Mouse (Mus musculus) midbrain, embryonic 15.5 days (tissue): Measurements from ENCODE around the gene Rangap1. TPM values are rescaled to one million over a fixed set of nuclear protein-coding genes. Genes with fewer than 3 reads are reported as not detected.
A peak's percentile ranks its signal among the peaks of the same experiment; 100 is the strongest.

Experiments used
- ATAC-seq: fragments of 200-750 bp; cut with Nextera tagmentation; replicated peaks from 2 replicates; pipeline ENCODE4 v1.8.0; 2017; ENCODE audit warnings: moderate TSS enrichment
- H3K27ac ChIP-seq: fragments of 300-500 bp; sonication (generic); 2 replicates; pipeline ENCODE4 v1.5.1; 2015; ENCODE audit warnings: mild to moderate bottlenecking, inconsistent platforms
- H3K27me3 ChIP-seq: fragments of 300-500 bp; sonication (generic); replicated peaks from 2 replicates; pipeline ENCODE4 v1.6.1; 2015; ENCODE audit warnings: inconsistent platforms
- H3K36me3 ChIP-seq: fragments of 300-500 bp; sonication (generic); replicated peaks from 2 replicates; pipeline ENCODE4 v1.6.1; 2015; ENCODE audit warnings: inconsistent platforms
- H3K4me1 ChIP-seq: fragments of 300-500 bp; sonication (generic); 2 replicates; pipeline ENCODE4 v1.6.1; 2015; ENCODE audit warnings: inconsistent platforms
- H3K4me2 ChIP-seq: fragments of 300-500 bp; sonication (generic); 2 replicates; pipeline ENCODE4 v1.6.1; 2015; ENCODE audit warnings: inconsistent platforms, mild to moderate bottlenecking, moderate library complexity
- H3K4me3 ChIP-seq: fragments of 300-500 bp; sonication (generic); 2 replicates; pipeline ENCODE4 v1.5.1; 2015; ENCODE audit warnings: mild to moderate bottlenecking, inconsistent platforms
- H3K9ac ChIP-seq: fragments of 300-500 bp; sonication (generic); 2 replicates; pipeline ENCODE4 v1.6.1; 2015; ENCODE audit warnings: mild to moderate bottlenecking, inconsistent platforms
- H3K9me3 ChIP-seq: fragments of 300-500 bp; sonication (generic); 2 replicates; pipeline ENCODE4 v1.6.1; 2016; ENCODE audit warnings: inconsistent platforms
- WGBS: fragments of 180-500 bp; shearing (Covaris S2); methylation state at CpG from one replicate; pipeline ENCODE4 v1.1.7; 2015; ENCODE audit warnings: mixed read lengths; 5-methylcytosine and 5-hydroxymethylcytosine counted together
- polyA plus RNA-seq: library from polyadenylated mRNA; unstranded; fragments of >200 nt; fragmentation: Nextera tagmentation; extraction: Ambion mirVana; gene quantifications from 2 replicates; pipeline ENCODE4 v1.2.1, GENCODE M21; 2015

Gene Rangap1
- polyA plus RNA-seq, 1 experiment from 2014 or later, result 164 TPM

- peaks cover 22% of the 10 kb centered on the region for H3K36me3 ChIP-seq
- no peaks in the 10 kb centered on the region for H3K9me3 ChIP-seq
- H3K4me1 ChIP-seq, result peaks cover under 1% of the 10 kb centered on the region
- H3K9ac ChIP-seq, result no peak overlapping the region
- H3K4me3 ChIP-seq, result no peak overlapping the region
- 92% methylated on average over 4 of the region's 4 CpGs for WGBS
- ATAC-seq, result no peak
- no peaks in the 10 kb centered on the region for H3K27me3 ChIP-seq
- no peak overlapping the region for H3K27ac ChIP-seq
- H3K4me2 ChIP-seq, result no peak overlapping the region
Observed at GRCm38 (mm10) chr15:81670231-81670640, 75.1 kb downstream of the Rangap1 start.

GRCm38 (mm10) chr15:81666957-81667356 is 78.4 kb downstream of the Rangap1 start:
- Histone ChIP-seq H3K9me3 (no peaks in the 10 kb centered on the region), H3K27ac (no peak overlapping the region), H3K4me1 (peaks cover 9% of the 10 kb centered on the region), H3K9ac (no peak overlapping the region), H3K4me3 (no peak overlapping the region), H3K4me2 (no peak overlapping the region), H3K36me3 (peaks cover 15% of the 10 kb centered on the region), H3K27me3 (no peaks in the 10 kb centered on the region)
- 92% methylated on average over 10 of the region's 10 CpGs for WGBS
- no peak for ATAC-seq

GRCm38 (mm10) chr15:81663697-81664561 is 81.4 kb downstream of the Rangap1 start, which contains the start of gene L3mbtl2:
Gene L3mbtl2, plus strand, starts transcription at chr15:81663889.
- Histone ChIP-seq H3K27ac (peak within 1 kb of the TSS; percentile 65), H3K27me3 (no peaks in the 10 kb centered on the region), H3K4me1 (peaks cover 9% of the 10 kb centered on the region), H3K9ac (peak within 1 kb of the TSS; percentile 67), H3K9me3 (no peaks in the 10 kb centered on the region), H3K4me2 (peak within 1 kb of the TSS; percentile 82), H3K4me3 (peak within 1 kb of the TSS; percentile 74), H3K36me3 (peaks cover 8% of the 10 kb centered on the region)
- under 1% methylated on average over 55 of the region's 55 CpGs for WGBS
- peak; percentile 99 for ATAC-seq

GRCm38 (mm10) chr15:81663281-81663680 is 82.0 kb downstream of the Rangap1 start:
- WGBS, result 65% methylated on average over 10 of the region's 10 CpGs

GRCm38 (mm10) chr15:81661701-81662100 is 83.6 kb downstream of the Rangap1 start:
- no peak for ATAC-seq

More at GRCm38 (mm10) chr15:81663281-81663680, 82.0 kb downstream of the Rangap1 start:
- Histone ChIP-seq H3K36me3 (peaks cover 8% of the 10 kb centered on the region), H3K4me1 (peaks cover 9% of the 10 kb centered on the region), H3K4me3 (peak overlapping the region; percentile 74), H3K9me3 (no peaks in the 10 kb centered on the region), H3K9ac (no peak overlapping the region), H3K4me2 (peak overlapping the region; percentile 82), H3K27me3 (no peaks in the 10 kb centered on the region), H3K27ac (no peak overlapping the region)
- ATAC-seq, result 0 out of 2 replicates have a peak, but pooled peaks have one; percentile 2

More at GRCm38 (mm10) chr15:81661701-81662100, 83.6 kb downstream of the Rangap1 start:
- WGBS, result 88% methylated on average over 2 of the region's 2 CpGs
- H3K4me3 ChIP-seq, result no peak overlapping the region
- H3K9ac ChIP-seq, result no peak overlapping the region
- no peaks in the 10 kb centered on the region for H3K36me3 ChIP-seq
- no peak overlapping the region for H3K4me2 ChIP-seq
- no peaks in the 10 kb centered on the region for H3K27me3 ChIP-seq
- H3K27ac ChIP-seq, result no peak overlapping the region
- H3K4me1 ChIP-seq, result peaks cover 9% of the 10 kb centered on the region
- H3K9me3 ChIP-seq, result no peaks in the 10 kb centered on the region

Other genes with a start within 250 kb of the Rangap1 start
- gene Ep300, start 160.2 kb downstream of the Rangap1 start, polyA plus RNA-seq, result 22.7 and 25.7 TPM in 2 replicates
- 31.5 and 32.1 TPM in 2 replicates for gene L3mbtl2, start 81.6 kb downstream of the Rangap1 start, polyA plus RNA-seq
- gene Chadl, start 48.2 kb downstream of the Rangap1 start, polyA plus RNA-seq, result 31.2 and 33.7 TPM in 2 replicates
- 59.2 and 59.7 TPM in 2 replicates for gene Zc3h7b, start 473 bp downstream of the Rangap1 start, polyA plus RNA-seq
- 24.0 and 25.2 TPM in 2 replicates for gene Tef, start 56.9 kb upstream of the Rangap1 start, polyA plus RNA-seq
- 16.5 and 18.5 TPM in 2 replicates for gene Tob2, start 113.3 kb upstream of the Rangap1 start, polyA plus RNA-seq
- 124 and 134 TPM in 2 replicates for gene Phf5a, start 126.4 kb upstream of the Rangap1 start, polyA plus RNA-seq
- 265 and 271 TPM in 2 replicates for gene Aco2, start 126.8 kb upstream of the Rangap1 start, polyA plus RNA-seq
- gene Polr3h, start 180.7 kb upstream of the Rangap1 start, polyA plus RNA-seq, result 81.5 and 83.1 TPM in 2 replicates
- 248 and 250 TPM in 2 replicates for gene Csdc2, start 191.2 kb upstream of the Rangap1 start, polyA plus RNA-seq
- 84.3 and 89.9 TPM in 2 replicates for gene Pmm1, start 215.4 kb upstream of the Rangap1 start, polyA plus RNA-seq
- gene 1700029P11Rik, start 235.0 kb upstream of the Rangap1 start, polyA plus RNA-seq, result not detected in 2 replicates
- gene Xrcc6, start 242.3 kb upstream of the Rangap1 start, polyA plus RNA-seq, result 43.1 and 46.7 TPM in 2 replicates